Mouse (Mus musculus): ENCODE results near the gene Ttll13.

GRCm38 (mm10) chr7:80299568-80299967 is 53.4 kb downstream of the Ttll13 start:
- TF ChIP-seq CTCF (IDR thresholded peaks at IDR 0.05; ENCODE audit: low read depth) (no peak), EP300 (IDR thresholded peaks at IDR 0.05; ENCODE audit: low read depth) (no peak)

Data from liver, postnatal 0 days (tissue).